In genomic region chr6:93041041-93041440, GRCm38 (mm10) we compare ENCODE assay signal across 14 mouse cellular contexts.
"Had no signal": no experiment of that assay in that cellular context is flagged by ENCODE, and none has a peak within 500 bp of the region (broad histone marks: within the 10 kb centered on the region; RNA-seq: fewer than 3 reads in every experiment).

No protein-coding gene starts in this region.

- H3K27ac ChIP-seq: kidney, embryonic 15.5 days; left cerebral cortex, adult 2 months; limb, embryonic 10.5 days; liver, embryonic 15.5 days; lung, embryonic 15.5 days; macrophage; midbrain, embryonic 12.5 days; stomach, embryonic 15.5 days had no signal

- H3K27me3 ChIP-seq: kidney, embryonic 15.5 days; liver, embryonic 15.5 days; lung, embryonic 15.5 days; megakaryocyte, embryonic 14.5 days; midbrain, embryonic 12.5 days; stomach, embryonic 15.5 days had no signal

- H3K36me3 ChIP-seq: kidney, embryonic 15.5 days; limb, embryonic 10.5 days; liver, embryonic 15.5 days; lung, embryonic 15.5 days; midbrain, embryonic 12.5 days; stomach, embryonic 15.5 days had no signal

- H3K4me2 ChIP-seq: kidney, embryonic 15.5 days; liver, embryonic 11.5 days; liver, embryonic 15.5 days; lung, embryonic 15.5 days; midbrain, embryonic 12.5 days; stomach, embryonic 15.5 days had no signal

- H3K9me3 ChIP-seq: limb, embryonic 10.5 days; liver, embryonic 15.5 days; lung, embryonic 15.5 days; megakaryocyte, embryonic 14.5 days; midbrain, embryonic 12.5 days; stomach, embryonic 15.5 days had no signal

- H3K4me3 ChIP-seq: kidney, embryonic 15.5 days; left cerebral cortex, adult 2 months; limb, embryonic 10.5 days; liver, embryonic 15.5 days; lung, embryonic 15.5 days; megakaryocyte, embryonic 14.5 days; midbrain, embryonic 12.5 days; stomach, embryonic 15.5 days had no signal

- H3K9ac ChIP-seq: kidney, embryonic 15.5 days; liver, embryonic 15.5 days; lung, embryonic 15.5 days; midbrain, embryonic 12.5 days; stomach, embryonic 15.5 days had no signal

- DNase-seq: kidney, adult 2 months; kidney, postnatal 14 days; right cerebral cortex, postnatal 14 days; thymus, postnatal 36 days had no signal

- H3K4me1 ChIP-seq: kidney, embryonic 15.5 days; liver, embryonic 15.5 days; lung, embryonic 15.5 days; megakaryocyte, embryonic 14.5 days; stomach, embryonic 15.5 days had no signal
